Mouse (Mus musculus) liver, embryonic 14.5 days (tissue): ENCODE results near the gene Agap3. TPM values are rescaled to one million over a fixed set of nuclear protein-coding genes. Genes with fewer than 3 reads are reported as not detected.

Experiments used
- ATAC-seq: fragments of 200-750 bp; cut with Nextera tagmentation; 2 replicates; pipeline ENCODE4 v1.8.0; 2017; ENCODE audit warnings: moderate number of reproducible peaks, mild to moderate bottlenecking, moderate library complexity; ENCODE audit not compliant: insufficient read depth
- DNase-seq, 3 experiments: peaks; one replicate each; pipeline ENCODE4 v3.0.0-alpha.2; 2012 to 2013; ENCODE audit warnings: low read depth in 3 of 3, low spot score in 3 of 3
- H3K27ac ChIP-seq: fragments of 300-500 bp; sonication (generic); 2 replicates; pipeline ENCODE4 v1.5.1; 2014; ENCODE audit warnings: moderate library complexity, mild to moderate bottlenecking, control low read depth, inconsistent platforms
- H3K27me3 ChIP-seq: fragments of 300-500 bp; sonication (generic); 2 replicates; pipeline ENCODE4 v1.6.1; 2014; ENCODE audit warnings: mild to moderate bottlenecking, low read length, moderate library complexity; ENCODE audit not compliant: control insufficient read depth, insufficient read depth
- H3K36me3 ChIP-seq: fragments of 300-500 bp; sonication (generic); replicated peaks from 2 replicates; pipeline ENCODE4 v1.6.1; 2014; ENCODE audit warnings: low read depth; ENCODE audit not compliant: control insufficient read depth, insufficient read depth
- H3K4me1 ChIP-seq, 2 experiments: fragments of 200-500 bp in 1 of 2; fragments of 300-500 bp in 1 of 2; sonication (generic) in 1 of 2; replicated peaks; 2 replicates each; pipeline ENCODE4 v1.6.1; 2012 to 2014; ENCODE audit warnings: antibody characterized with exemption in 1 of 2, inconsistent platforms in 1 of 2, low read length in 1 of 2; ENCODE audit not compliant: control insufficient read depth in 2 of 2, insufficient read depth in 2 of 2
- H3K4me2 ChIP-seq: fragments of 300-500 bp; sonication (generic); 2 replicates; pipeline ENCODE4 v1.6.1; 2014; ENCODE audit warnings: low read depth, mild to moderate bottlenecking, control low read depth, moderate library complexity
- H3K4me3 ChIP-seq, 2 experiments: fragments of 200-500 bp in 1 of 2; fragments of 300-500 bp in 1 of 2; sonication (generic) in 1 of 2; 2 replicates each; pipeline ENCODE4 v1.5.1; 2012 to 2014; ENCODE audit warnings: low read depth in 2 of 2, low read length in 2 of 2, mild to moderate bottlenecking in 2 of 2, control low read depth in 1 of 2, inconsistent platforms in 1 of 2, moderate library complexity in 1 of 2; ENCODE audit not compliant: insufficient read depth in 1 of 2
- H3K9ac ChIP-seq: fragments of 300-500 bp; sonication (generic); replicated peaks from 2 replicates; pipeline ENCODE4 v1.6.1; 2014; ENCODE audit warnings: mild to moderate bottlenecking, control low read depth, moderate library complexity
- H3K9me3 ChIP-seq: fragments of 300-500 bp; sonication (generic); 2 replicates; pipeline ENCODE4 v1.6.1; 2016; ENCODE audit warnings: low read length, mixed read lengths; ENCODE audit not compliant: control insufficient read depth
- CTCF ChIP-seq: IDR thresholded peaks from 2 replicates; pipeline ENCODE4 v1.5.1; 2016; ENCODE audit warnings: antibody characterized with exemption, low read depth, control low read depth
- EP300 ChIP-seq: IDR thresholded peaks from 2 replicates; pipeline ENCODE4 v1.6.1; 2016; ENCODE audit warnings: antibody characterized with exemption, low read depth
- WGBS: fragments of 180-500 bp; shearing (Covaris S2); extraction: QIAGEN DNeasy Blood & Tissue Kit; methylation state at CpG from one replicate; pipeline ENCODE4 v1.1.7; 2014; ENCODE audit not compliant: insufficient replicate concordance; 5-methylcytosine and 5-hydroxymethylcytosine counted together
- polyA plus RNA-seq, 2 experiments: library from polyadenylated mRNA; depleted of rRNA in 1 of 2; stranded (reverse) in 1 of 2; unstranded in 1 of 2; fragments of >200 nt; fragmentation: Nextera tagmentation in 1 of 2; extraction: Ambion mirVana in 1 of 2; gene quantifications; 2 replicates each; pipeline versions ENCODE4 v1.2.1 to v1.2.3; 2012 to 2014

The Agap3 gene
- polyA plus RNA-seq, 2 experiments, result 6.6 to 16.9 TPM

- peak; percentile 100 for TF ChIP-seq CTCF
- TF ChIP-seq EP300, result no peak
- no peak overlapping the region for H3K27ac ChIP-seq
- ATAC-seq, result peak; percentile 55; the same call in 1 of the 2 replicates
- no peak overlapping the region for H3K4me2 ChIP-seq
- H3K27me3 ChIP-seq, result peaks cover 48% of the 10 kb centered on the region
- H3K4me1 ChIP-seq, result no peaks in the 10 kb centered on the region
- no peak overlapping the region for H3K4me3 ChIP-seq
- DNase-seq, result peak; percentile 57 to 71 (median 61)
- H3K9me3 ChIP-seq, result no peaks in the 10 kb centered on the region
- H3K36me3 ChIP-seq, result no peaks in the 10 kb centered on the region
- no peak overlapping the region for H3K9ac ChIP-seq
- 15% methylated on average over 24 of the region's 24 CpGs for WGBS
Observed at GRCm38 (mm10) chr5:24530042-24530689, 78.2 kb downstream of the Agap3 start.

GRCm38 (mm10) chr5:24533391-24533790 is 81.4 kb downstream of the Agap3 start:
- no peak overlapping the region for H3K27ac ChIP-seq
- no peak overlapping the region for H3K4me2 ChIP-seq
- 49% methylated on average over 11 of the region's 11 CpGs for WGBS
- DNase-seq, result no peak
- no peak for ATAC-seq
- H3K9me3 ChIP-seq, result no peaks in the 10 kb centered on the region
- no peak overlapping the region for H3K4me3 ChIP-seq
- H3K36me3 ChIP-seq, result no peaks in the 10 kb centered on the region
- no peaks in the 10 kb centered on the region for H3K4me1 ChIP-seq
- TF ChIP-seq EP300, result no peak
- TF ChIP-seq CTCF, result no peak
- no peak overlapping the region for H3K9ac ChIP-seq
- peaks cover 16% of the 10 kb centered on the region for H3K27me3 ChIP-seq

- no peaks in the 10 kb centered on the region for H3K4me1 ChIP-seq
- ATAC-seq (no peak), DNase-seq (no peak)
- peaks cover 7% of the 10 kb centered on the region for H3K27me3 ChIP-seq
- TF ChIP-seq CTCF (peak; percentile 34; the same call in 1 of the 2 replicates), EP300 (no peak)
- 27% methylated on average over 5 of the region's 5 CpGs for WGBS
- H3K36me3 ChIP-seq, result no peaks in the 10 kb centered on the region
- no peak overlapping the region for H3K4me3 ChIP-seq
- no peaks in the 10 kb centered on the region for H3K9me3 ChIP-seq
- no peak overlapping the region for H3K9ac ChIP-seq
- no peak overlapping the region for H3K27ac ChIP-seq
- no peak overlapping the region for H3K4me2 ChIP-seq
Observed at GRCm38 (mm10) chr5:24534292-24534691, 82.3 kb downstream of the Agap3 start.

GRCm38 (mm10) chr5:24535731-24536130 is 83.8 kb downstream of the Agap3 start:
- Histone ChIP-seq H3K27me3 (no peaks in the 10 kb centered on the region; the same call in 1 of the 2 replicates), H3K27ac (no peak overlapping the region), H3K4me1 (no peaks in the 10 kb centered on the region), H3K36me3 (no peaks in the 10 kb centered on the region), H3K9ac (no peak overlapping the region), H3K9me3 (no peaks in the 10 kb centered on the region), H3K4me2 (no peak overlapping the region), H3K4me3 (no peak overlapping the region)
- ATAC-seq (no peak), DNase-seq (no peak)
- WGBS, result 51% methylated on average over 3 of the region's 3 CpGs
- TF ChIP-seq EP300 (no peak), CTCF (no peak)

- no peaks in the 10 kb centered on the region for H3K36me3 ChIP-seq
- no peak overlapping the region for H3K9ac ChIP-seq
- DNase-seq, result no peak
- no peak for TF ChIP-seq CTCF
- no peak for TF ChIP-seq EP300
- no peaks in the 10 kb centered on the region; the same call in 1 of the 2 replicates for H3K27me3 ChIP-seq
- H3K4me1 ChIP-seq, result no peaks in the 10 kb centered on the region; a peak in 1 of 4 replicates
- H3K4me2 ChIP-seq, result no peak overlapping the region
- H3K9me3 ChIP-seq, result no peaks in the 10 kb centered on the region
- no peak for ATAC-seq
- no peak overlapping the region for H3K27ac ChIP-seq
- WGBS, result 67% methylated on average over 5 of the region's 5 CpGs
- H3K4me3 ChIP-seq, result no peak overlapping the region
Observed at GRCm38 (mm10) chr5:24536511-24536910, 84.5 kb downstream of the Agap3 start.
